Mouse (Mus musculus): ENCODE results near the gene C2cd5. TPM values are rescaled to one million over a fixed set of nuclear protein-coding genes. Genes with fewer than 3 reads are reported as not detected.
"Not testable (repeated sequence)": the region's sequence is repeated elsewhere in the genome, so short reads cannot be mapped to it uniquely, and the experiment has no call there.

Gene C2cd5
- polyA plus RNA-seq (2015; fragmentation: Nextera tagmentation; extraction: Ambion mirVana): 44.2 and 44.6 TPM in 2 replicates

DNA sequence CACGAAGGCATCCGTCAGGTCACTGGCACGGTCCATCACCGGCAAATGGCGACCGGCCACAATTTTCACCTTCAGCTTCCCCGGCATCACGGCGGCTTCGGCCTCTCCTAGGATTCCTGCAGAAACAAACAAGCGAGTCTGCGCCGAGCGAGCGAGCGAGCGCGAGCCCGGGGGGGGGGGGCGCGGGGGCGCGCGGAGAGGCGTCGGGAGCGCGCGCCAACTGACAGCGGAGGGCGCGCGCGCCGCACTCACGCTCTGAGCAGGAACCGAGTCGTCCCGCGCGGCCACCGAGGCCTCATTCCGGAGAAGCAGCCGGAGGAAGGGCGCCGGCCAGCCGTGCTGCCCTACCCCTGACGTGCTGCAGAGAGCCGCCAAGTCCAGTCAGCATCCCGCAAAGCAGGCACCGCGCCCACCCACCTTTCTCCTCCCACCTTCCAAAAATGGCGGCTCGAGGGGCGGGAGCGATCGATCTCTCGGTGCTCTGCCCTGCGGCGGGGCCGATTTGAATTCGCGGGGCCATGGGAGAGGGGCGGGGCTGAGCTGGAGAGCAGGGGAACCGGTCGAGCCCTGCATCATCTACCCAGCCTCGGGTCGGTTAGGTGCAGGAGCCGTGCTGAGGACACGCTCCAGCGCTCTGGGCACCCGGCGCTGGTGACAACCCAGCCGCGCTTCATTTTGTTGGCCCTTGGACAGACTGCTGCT, at the start of gene C2cd5:
C2cd5 (minus strand) TSS at position 461 of the 702 bp plus-strand sequence.
- peak within 1 kb of the TSS; percentile 89 for H3K4me3 ChIP-seq
- under 1% methylated on average over 71 of the region's 75 CpGs for whole genome bisulfite sequencing
- H3K4me1 ChIP-seq (replicated peaks): peaks cover 23% of the 10 kb centered on the region
- H3K9ac ChIP-seq: peak within 1 kb of the TSS; percentile 92
- H3K9me3 ChIP-seq: no peaks in the 10 kb centered on the region
- H3K4me2 ChIP-seq: peak within 1 kb of the TSS; percentile 72
- H3K27ac ChIP-seq (replicated peaks): peak within 1 kb of the TSS; percentile 97
- H3K36me3 ChIP-seq: peaks cover 22% of the 10 kb centered on the region
- peak; percentile 94 for ATAC-seq (ENCODE audit: low read depth)
- H3K27me3 ChIP-seq: no peaks in the 10 kb centered on the region

DNA sequence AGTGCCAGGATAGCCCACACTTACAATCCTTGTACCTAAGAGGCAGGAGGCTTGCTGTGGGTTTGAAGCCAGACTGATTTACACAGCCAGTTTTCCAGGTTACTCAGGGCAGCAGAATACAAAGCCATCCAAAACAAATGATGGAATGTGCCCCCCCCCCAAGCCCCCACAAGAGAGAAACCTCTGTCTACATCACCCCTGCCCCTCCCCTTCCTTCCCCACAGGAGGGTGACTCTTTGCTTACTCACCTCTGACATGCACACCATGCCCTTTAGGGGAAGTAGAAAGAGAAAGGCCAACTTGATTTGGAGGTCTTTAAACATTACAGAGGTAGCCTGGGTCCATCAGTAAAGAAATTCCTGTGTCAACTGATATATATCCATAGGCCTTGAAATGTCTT, 48.9 kb upstream of the C2cd5 start:
- Histone ChIP-seq H3K9me3 (no peaks in the 10 kb centered on the region), H3K36me3 (no peaks in the 10 kb centered on the region), H3K4me2 (no peak overlapping the region), H3K4me3 (no peak overlapping the region), H3K4me1 (replicated peaks) (peaks cover 15% of the 10 kb centered on the region; the same call in 1 of the 2 replicates), H3K27ac (replicated peaks) (no peak overlapping the region), H3K9ac (no peak overlapping the region), H3K27me3 (no peaks in the 10 kb centered on the region)
- no peak for ATAC-seq (ENCODE audit: low read depth)

DNA sequence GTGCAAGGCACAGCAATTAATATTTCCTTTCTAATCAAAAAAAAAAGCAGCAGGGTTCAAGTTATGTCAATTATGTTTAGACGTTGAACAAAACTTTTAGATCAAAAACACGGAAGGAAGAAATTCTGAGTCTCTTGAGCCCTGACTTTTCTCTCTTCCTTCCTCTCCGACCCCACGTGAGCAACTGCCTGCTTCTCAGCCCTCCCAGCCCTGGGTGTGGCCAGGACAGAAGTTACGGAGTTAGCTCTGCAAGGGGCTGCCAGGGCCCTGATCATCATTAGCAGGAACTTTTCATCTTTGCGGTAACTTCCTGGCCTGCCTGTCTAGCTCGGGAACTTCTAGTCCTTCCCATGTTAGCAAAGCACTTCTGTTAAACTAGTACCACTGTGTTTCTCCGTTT, 46.8 kb upstream of the C2cd5 start:
- no peak overlapping the region for H3K4me3 ChIP-seq
- H3K36me3 ChIP-seq: no peaks in the 10 kb centered on the region
- H3K9me3 ChIP-seq: no peaks in the 10 kb centered on the region
- no peak overlapping the region for H3K4me2 ChIP-seq
- no peaks in the 10 kb centered on the region for H3K4me1 ChIP-seq (replicated peaks)
- no peak overlapping the region for H3K27ac ChIP-seq (replicated peaks)
- ATAC-seq (ENCODE audit: low read depth): no peak
- no peak overlapping the region for H3K9ac ChIP-seq
- H3K27me3 ChIP-seq: no peaks in the 10 kb centered on the region
- WGBS: 71% methylated on average over 8 of the region's 8 CpGs

DNA sequence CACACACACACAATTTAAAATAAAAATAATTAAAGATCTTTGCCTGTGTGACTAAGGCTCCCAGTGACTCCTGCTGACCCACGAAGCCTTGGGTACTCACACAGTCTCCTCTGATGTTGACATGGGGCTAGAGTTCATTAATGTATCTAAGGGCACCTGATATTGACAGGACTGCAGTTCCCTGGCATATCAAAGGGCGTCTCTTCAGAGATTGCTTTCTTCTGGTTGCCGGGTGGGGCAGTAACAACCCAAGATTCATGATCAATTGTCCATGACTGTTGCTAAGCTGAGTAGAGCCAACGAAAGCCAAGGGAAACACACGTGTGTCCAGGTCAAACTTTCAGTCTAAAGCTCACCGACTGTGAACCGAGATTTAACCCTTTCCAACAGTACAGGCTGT, 45.1 kb upstream of the C2cd5 start:
- H3K9me3 ChIP-seq: no peaks in the 10 kb centered on the region
- no peak overlapping the region for H3K27ac ChIP-seq (replicated peaks)
- no peaks in the 10 kb centered on the region for H3K36me3 ChIP-seq
- H3K4me2 ChIP-seq: no peak overlapping the region
- no peak overlapping the region for H3K9ac ChIP-seq
- H3K27me3 ChIP-seq: no peaks in the 10 kb centered on the region
- no peak for ATAC-seq (ENCODE audit: low read depth)
- no peak overlapping the region for H3K4me3 ChIP-seq
- WGBS: 52% methylated on average over 7 of the region's 7 CpGs
- H3K4me1 ChIP-seq (replicated peaks): no peaks in the 10 kb centered on the region

DNA sequence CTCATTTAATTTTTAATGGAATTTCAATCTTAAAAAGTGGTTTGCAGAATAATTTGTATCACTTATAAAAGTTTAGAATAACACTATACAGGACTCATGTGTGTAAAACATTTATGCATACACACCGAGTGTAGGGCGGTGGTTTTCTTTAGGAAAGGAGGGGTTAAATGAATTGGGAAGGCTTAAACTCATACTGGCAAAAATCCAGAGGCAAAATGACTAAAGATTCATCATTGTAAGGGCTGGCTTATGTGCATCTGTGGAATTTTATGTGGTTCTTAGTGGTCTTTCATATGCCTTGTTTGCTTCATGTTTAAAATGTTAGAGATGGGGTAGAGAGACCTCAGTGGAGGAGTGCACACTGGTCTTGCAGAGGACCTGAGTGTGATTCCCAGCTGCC, 44.6 kb upstream of the C2cd5 start:
- no peak overlapping the region for H3K4me2 ChIP-seq
- H3K9me3 ChIP-seq: no peaks in the 10 kb centered on the region
- no peak overlapping the region for H3K4me3 ChIP-seq
- 82% methylated on average over 2 of the region's 2 CpGs for WGBS
- H3K9ac ChIP-seq: no peak overlapping the region
- H3K27me3 ChIP-seq: no peaks in the 10 kb centered on the region
- H3K4me1 ChIP-seq (replicated peaks): no peaks in the 10 kb centered on the region
- H3K27ac ChIP-seq (replicated peaks): no peak overlapping the region
- no peaks in the 10 kb centered on the region for H3K36me3 ChIP-seq
- no peak for ATAC-seq (ENCODE audit: low read depth)

DNA sequence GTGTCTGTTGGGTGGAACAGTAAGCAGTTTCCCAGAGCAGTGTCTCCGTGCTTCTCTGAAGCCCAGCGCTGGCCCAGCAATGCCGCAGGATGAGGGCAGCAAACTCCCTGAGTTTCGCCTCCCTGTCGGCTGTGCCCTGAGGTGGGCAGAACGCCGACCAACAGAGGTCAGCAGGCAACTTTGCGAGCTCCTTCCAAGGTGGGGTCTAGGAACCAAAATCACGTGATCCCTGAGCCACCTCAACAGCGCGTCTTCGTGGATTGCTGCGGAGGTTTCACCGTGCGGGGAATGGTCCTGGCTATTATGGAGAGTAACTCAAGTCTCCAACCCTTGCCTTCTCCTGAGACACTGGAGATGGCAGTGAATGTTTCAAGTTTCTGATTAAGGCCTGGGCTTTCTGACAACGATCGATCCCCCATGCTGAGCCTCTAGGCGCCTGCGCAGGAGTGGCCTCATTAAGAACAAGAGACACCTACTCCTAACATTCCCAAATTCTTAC, 43.9 kb upstream of the C2cd5 start:
- no peaks in the 10 kb centered on the region for H3K36me3 ChIP-seq
- H3K4me1 ChIP-seq (replicated peaks): no peaks in the 10 kb centered on the region
- no peaks in the 10 kb centered on the region for H3K9me3 ChIP-seq
- H3K27ac ChIP-seq (replicated peaks): no peak overlapping the region
- H3K4me2 ChIP-seq: peak overlapping the region; percentile 58
- 23% methylated on average over 19 of the region's 19 CpGs for WGBS
- H3K4me3 ChIP-seq: peak overlapping the region; percentile 38
- no peaks in the 10 kb centered on the region for H3K27me3 ChIP-seq
- no peak for ATAC-seq (ENCODE audit: low read depth)
- peak overlapping the region; percentile 48 for H3K9ac ChIP-seq

DNA sequence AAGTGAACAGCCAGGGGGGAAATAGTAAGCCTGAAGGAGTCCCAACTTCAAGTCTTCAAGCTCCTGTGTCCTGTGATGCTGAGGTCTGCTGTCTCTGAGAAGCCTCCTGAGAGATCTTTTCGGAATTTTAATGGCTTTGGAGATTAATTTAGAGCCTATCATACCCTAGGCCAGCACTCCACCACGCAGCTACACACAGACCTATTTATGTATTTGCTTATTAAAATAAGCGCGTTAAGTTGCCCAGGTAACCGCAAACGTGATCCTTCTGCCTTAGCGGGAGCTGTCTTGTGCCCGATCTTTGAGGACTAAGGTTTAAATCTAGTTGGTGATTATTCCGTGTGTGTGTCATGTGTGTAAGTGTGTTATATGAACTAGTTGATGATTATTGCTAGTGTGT, 43.4 kb upstream of the C2cd5 start:
- Histone ChIP-seq H3K9ac (peak overlapping the region; percentile 48), H3K4me1 (replicated peaks) (no peaks in the 10 kb centered on the region), H3K9me3 (no peaks in the 10 kb centered on the region), H3K36me3 (no peaks in the 10 kb centered on the region), H3K27me3 (no peaks in the 10 kb centered on the region), H3K27ac (replicated peaks) (no peak overlapping the region), H3K4me2 (peak overlapping the region; percentile 58), H3K4me3 (peak overlapping the region; percentile 38)
- no peak for ATAC-seq (ENCODE audit: low read depth)
- WGBS: 78% methylated on average over 9 of the region's 9 CpGs

DNA sequence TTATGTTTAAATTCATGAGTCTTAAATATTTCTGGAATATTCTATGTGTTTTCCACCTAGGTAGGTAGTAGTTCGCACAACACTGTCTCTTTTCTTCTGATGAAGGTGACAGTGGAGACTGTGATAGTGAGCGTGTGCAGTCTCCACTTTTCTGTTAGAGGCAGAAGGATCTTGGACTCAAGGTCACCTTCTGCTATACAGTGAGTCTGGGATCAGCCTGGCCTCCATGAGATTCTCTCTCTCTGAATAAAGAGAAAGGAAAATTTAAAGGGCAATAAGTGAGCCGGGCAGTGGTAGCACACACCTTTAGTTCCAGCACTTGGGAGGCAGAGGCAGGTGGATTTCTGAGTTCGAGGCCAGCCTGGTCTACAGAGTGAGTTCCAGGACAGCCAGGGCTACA, 42.9 kb upstream of the C2cd5 start:
- Histone ChIP-seq H3K4me3 (no peak overlapping the region), H3K27me3 (no peaks in the 10 kb centered on the region), H3K9me3 (no peaks in the 10 kb centered on the region), H3K9ac (no peak overlapping the region), H3K4me2 (no peak overlapping the region), H3K4me1 (replicated peaks) (no peaks in the 10 kb centered on the region), H3K27ac (replicated peaks) (no peak overlapping the region), H3K36me3 (no peaks in the 10 kb centered on the region)
- WGBS: 93% methylated on average over 4 of the region's 4 CpGs
- no peak for ATAC-seq (ENCODE audit: low read depth)

DNA sequence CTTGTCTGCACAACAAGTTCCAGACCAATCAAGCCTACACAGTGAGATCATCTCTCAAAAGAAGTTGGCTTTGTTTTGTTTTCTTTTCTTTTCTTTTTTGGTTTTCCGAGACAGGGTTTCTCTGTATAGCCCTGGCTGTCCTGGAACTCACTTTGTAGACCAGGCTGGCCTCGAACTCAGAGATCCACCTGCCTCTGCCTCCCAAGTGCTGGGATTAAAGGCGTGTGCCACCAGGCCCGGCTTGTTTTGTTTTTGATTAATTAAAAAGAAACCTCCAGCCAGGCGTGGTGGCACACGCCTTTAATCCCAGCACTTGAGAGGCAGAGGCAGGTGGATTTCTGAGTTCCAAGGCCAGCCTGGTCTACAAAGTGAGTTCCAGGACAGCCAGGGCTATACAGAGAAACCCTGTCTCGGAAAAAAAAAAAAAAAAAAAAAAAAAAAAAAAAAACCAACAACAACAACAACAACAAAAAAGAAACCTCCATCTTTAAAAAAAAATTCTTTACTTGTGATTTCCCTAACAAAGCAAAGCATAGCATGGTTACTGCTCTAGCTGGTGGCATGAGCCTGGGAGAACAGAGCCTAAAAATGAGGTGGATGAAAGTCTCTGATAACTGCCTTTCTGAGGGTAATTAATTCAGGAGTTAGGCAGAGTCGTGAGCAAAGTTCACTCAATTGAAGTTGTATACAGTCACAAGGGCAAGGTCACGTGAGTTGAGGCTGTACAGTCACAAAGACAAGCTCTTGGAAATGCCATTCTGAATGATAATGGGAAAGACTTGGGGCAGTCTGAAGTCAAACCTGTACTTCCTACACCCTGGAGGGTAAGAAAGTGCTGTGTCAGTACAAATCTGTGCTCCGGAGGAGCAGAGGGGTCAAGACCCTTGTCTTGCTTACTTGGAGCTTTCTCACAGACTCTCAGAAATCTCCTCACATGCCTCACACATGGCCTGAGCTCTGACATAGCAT, 42.0 kb upstream of the C2cd5 start:
- not testable (repeated sequence) for H3K27ac ChIP-seq (replicated peaks); H3K9me3 ChIP-seq; H3K9ac ChIP-seq; H3K27me3 ChIP-seq; ATAC-seq (ENCODE audit: low read depth); H3K36me3 ChIP-seq; H3K4me2 ChIP-seq; H3K4me1 ChIP-seq (replicated peaks); H3K4me3 ChIP-seq
- 75% methylated on average over 10 of the region's 10 CpGs for WGBS

DNA sequence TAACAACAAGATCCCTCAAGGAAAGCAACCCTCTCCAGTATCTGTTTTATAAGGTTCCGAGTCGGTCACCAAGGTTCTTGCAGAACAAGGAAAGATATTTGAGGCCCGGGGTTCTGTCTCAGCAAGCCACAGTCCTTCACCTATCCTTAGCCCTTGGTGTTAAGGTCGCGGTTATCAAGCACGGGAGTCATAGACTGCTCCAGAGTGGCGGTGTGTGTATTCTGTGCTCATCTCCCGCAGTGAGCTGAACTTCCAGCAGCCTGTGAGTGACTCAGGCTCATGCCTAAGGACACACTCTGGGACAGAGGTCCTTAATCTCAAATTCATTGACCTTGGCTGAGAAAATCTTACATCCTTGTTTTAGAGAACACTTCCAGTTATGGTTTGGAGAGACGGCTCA, 40.9 kb upstream of the C2cd5 start:
- H3K27me3 ChIP-seq: no peaks in the 10 kb centered on the region
- no peaks in the 10 kb centered on the region for H3K9me3 ChIP-seq
- H3K9ac ChIP-seq: no peak overlapping the region
- 82% methylated on average over 9 of the region's 9 CpGs for WGBS
- H3K4me2 ChIP-seq: no peak overlapping the region
- H3K4me1 ChIP-seq (replicated peaks): no peaks in the 10 kb centered on the region
- no peaks in the 10 kb centered on the region for H3K36me3 ChIP-seq
- no peak for ATAC-seq (ENCODE audit: low read depth)
- no peak overlapping the region for H3K27ac ChIP-seq (replicated peaks)
- no peak overlapping the region for H3K4me3 ChIP-seq

DNA sequence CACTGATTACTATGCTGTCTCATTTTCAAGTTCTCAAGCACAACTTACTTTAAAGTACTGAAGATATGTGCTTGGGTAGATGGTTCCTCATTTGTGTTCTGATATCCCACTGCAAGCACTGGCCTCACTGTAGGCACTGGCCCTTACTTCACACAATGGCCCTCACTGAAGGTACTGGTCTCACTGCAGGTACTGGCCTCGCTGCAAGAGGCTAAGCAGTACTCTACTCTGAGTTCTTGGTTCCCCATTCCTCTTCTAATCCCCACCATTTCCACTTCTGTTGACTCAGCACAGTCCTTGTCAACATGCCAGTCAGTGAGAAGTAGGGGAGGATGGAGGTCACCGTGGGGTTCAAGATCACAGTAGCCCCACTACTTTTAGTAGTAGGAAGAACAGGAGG, 39.5 kb upstream of the C2cd5 start:
- no peaks in the 10 kb centered on the region for H3K9me3 ChIP-seq
- WGBS: 91% methylated on average over 2 of the region's 2 CpGs

DNA sequence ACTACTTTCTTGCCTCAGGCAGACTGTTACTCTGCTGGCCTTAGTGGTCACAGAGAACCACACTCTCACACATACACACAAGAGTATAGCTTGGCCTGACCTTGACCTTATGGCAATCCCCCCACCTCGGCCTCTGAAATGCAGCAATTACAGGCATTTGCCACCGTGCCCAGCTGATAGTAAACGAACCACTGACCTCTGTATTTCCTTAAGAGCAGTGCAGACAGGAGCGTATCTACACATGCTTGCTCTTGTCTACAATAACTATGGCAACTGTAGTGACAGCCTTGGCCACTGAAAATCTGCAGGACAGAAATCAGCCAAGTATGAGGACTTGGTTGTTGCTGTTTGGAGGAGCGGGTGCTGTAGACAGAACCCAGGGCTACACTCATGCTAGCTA, 37.4 kb upstream of the C2cd5 start:
- H3K4me3 ChIP-seq: no peak overlapping the region
- no peak overlapping the region for H3K27ac ChIP-seq (replicated peaks)
- no peak overlapping the region for H3K9ac ChIP-seq
- WGBS: 73% methylated on average over 5 of the region's 5 CpGs
- ATAC-seq (ENCODE audit: low read depth): no peak
- H3K9me3 ChIP-seq: no peaks in the 10 kb centered on the region
- H3K27me3 ChIP-seq: no peaks in the 10 kb centered on the region
- no peak overlapping the region for H3K4me2 ChIP-seq
- no peaks in the 10 kb centered on the region for H3K36me3 ChIP-seq
- H3K4me1 ChIP-seq (replicated peaks): no peaks in the 10 kb centered on the region

More for the DNA sequence above, 39.5 kb upstream of the C2cd5 start:
- no peak for ATAC-seq (ENCODE audit: low read depth)
- no peaks in the 10 kb centered on the region for H3K27me3 ChIP-seq
- no peaks in the 10 kb centered on the region for H3K4me1 ChIP-seq (replicated peaks)
- no peaks in the 10 kb centered on the region for H3K36me3 ChIP-seq
- no peak overlapping the region for H3K9ac ChIP-seq
- H3K4me3 ChIP-seq: no peak overlapping the region
- no peak overlapping the region for H3K27ac ChIP-seq (replicated peaks)
- no peak overlapping the region for H3K4me2 ChIP-seq

Measured in neural tube, embryonic 13.5 days (tissue).